Mouse (Mus musculus): ENCODE results near the gene Eif2d. TPM values are rescaled to one million over a fixed set of nuclear protein-coding genes. Genes with fewer than 3 reads are reported as not detected.

The Eif2d gene
- polyA plus RNA-seq, 2 experiments from 2014 or later: 52.0 to 75.1 TPM

GRCm38 (mm10) chr1:131218933-131219332 is 66.0 kb downstream of the Eif2d start:
- no peak for ATAC-seq

- ATAC-seq: no peak
Observed at GRCm38 (mm10) chr1:131221822-131222590, 69.0 kb downstream of the Eif2d start.

GRCm38 (mm10) chr1:131223345-131223744 is 70.4 kb downstream of the Eif2d start:
- no peak for ATAC-seq

GRCm38 (mm10) chr1:131224848-131225471 is 72.0 kb downstream of the Eif2d start:
- ATAC-seq: no peak

- no peak for ATAC-seq
Observed at GRCm38 (mm10) chr1:131228225-131228624, 75.2 kb downstream of the Eif2d start.

GRCm38 (mm10) chr1:131228659-131229058 is 75.7 kb downstream of the Eif2d start:
- no peak for ATAC-seq

- ATAC-seq: no peak
Observed at GRCm38 (mm10) chr1:131233527-131233926, 80.5 kb downstream of the Eif2d start.

- ATAC-seq: no peak
Observed at GRCm38 (mm10) chr1:131236077-131236476, 83.1 kb downstream of the Eif2d start.

Other genes with a start within 250 kb of the Eif2d start
- not detected for gene Il20, start 241.7 kb upstream of the Eif2d start, polyA plus RNA-seq (2017; shearing (Covaris generic))
- not detected for gene Il19, start 213.1 kb upstream of the Eif2d start, polyA plus RNA-seq (2017; shearing (Covaris generic))
- 10 to 100 TPM in 1 of 2 experiments, 1 to 10 TPM in 1; 5.9 to 13.6 TPM for gene Il10, start 133.3 kb upstream of the Eif2d start, polyA plus RNA-seq (2017; shearing (Covaris generic))
- 10 to 100 TPM in 1 of 2 experiments, 1 to 10 TPM in 1; 5.6 to 10.9 TPM for gene Mapkapk2, start 55.4 kb upstream of the Eif2d start, polyA plus RNA-seq (2017; shearing (Covaris generic))
- gene Dyrk3, start 14.8 kb upstream of the Eif2d start, polyA plus RNA-seq (2017; shearing (Covaris generic)): under 1 TPM in 1 of 2 experiments, not detected in 1; 0.19 TPM
- gene Rassf5, start 92.1 kb downstream of the Eif2d start, polyA plus RNA-seq (2017; shearing (Covaris generic)): 100 to 1,000 TPM; 330 to 423 TPM
- gene Ikbke, start 126.4 kb downstream of the Eif2d start, polyA plus RNA-seq (2017; shearing (Covaris generic)): 100 to 1,000 TPM; 108 to 204 TPM

Measured in CD4-positive, CD25-positive, alpha-beta regulatory T cell, adult 4 months (primary cell).